Mouse (Mus musculus) cortical plate, adult 2 months (tissue): ENCODE data around the gene Pdpk1.

ENCODE experiments used
- CTCF ChIP-seq: fragments of 200-500 bp; IDR thresholded peaks from 2 replicates; pipeline ENCODE4 v1.5.1; 2011; ENCODE audit warnings: mild to moderate bottlenecking, control low read depth, low read length; ENCODE audit not compliant: insufficient read depth; ENCODE audit errors: extremely low read depth
- POLR2A ChIP-seq: fragments of 200-500 bp; IDR thresholded peaks from 2 replicates; pipeline ENCODE4 v1.6.1; 2011; ENCODE audit warnings: mild to moderate bottlenecking, low read length, control low read depth; ENCODE audit not compliant: insufficient read depth; ENCODE audit errors: extremely low read depth

GRCm38 (mm10) chr17:24169317-24170065 is 18.8 kb upstream of the Pdpk1 start, which contains the start of gene Atp6v0c:
- TF ChIP-seq CTCF, result no peak
- peak; percentile 97 for TF ChIP-seq POLR2A
